Mouse (Mus musculus) gonadal fat pad, adult 2 months (tissue): ENCODE measurements around the gene Gna15. TPM values are rescaled to one million over a fixed set of nuclear protein-coding genes. Genes with fewer than 3 reads are reported as not detected.

Experiments
- polyA plus RNA-seq: library from polyadenylated mRNA; depleted of rRNA; stranded (reverse); fragments of >200 nt; gene quantifications from 2 replicates; pipeline ENCODE4 v1.2.3, GENCODE M21; 2012; rRNA removed

The Gna15 gene
- polyA plus RNA-seq, 1 experiment: 4.7 TPM

Other genes starting within 250 kb of the Gna15 start
- 21.4 and 29.9 TPM in 2 replicates for gene Tjp3, start 232.6 kb downstream of the Gna15 start, polyA plus RNA-seq
- gene Pip5k1c, start 231.3 kb downstream of the Gna15 start, polyA plus RNA-seq: 57.9 and 58.4 TPM in 2 replicates
- 24.8 and 25.0 TPM in 2 replicates for gene Cactin, start 203.1 kb downstream of the Gna15 start, polyA plus RNA-seq
- 8.3 and 9.3 TPM in 2 replicates for gene Tbxa2r, start 195.5 kb downstream of the Gna15 start, polyA plus RNA-seq
- 1.4 and 1.7 TPM in 2 replicates for gene Gipc3, start 181.0 kb downstream of the Gna15 start, polyA plus RNA-seq
- 60.3 and 76.7 TPM in 2 replicates for gene Hmg20b, start 173.7 kb downstream of the Gna15 start, polyA plus RNA-seq
- gene Mfsd12, start 166.7 kb downstream of the Gna15 start, polyA plus RNA-seq: 29.8 and 39.5 TPM in 2 replicates
- 1.7 and 2.0 TPM in 2 replicates for gene 4930404N11Rik, start 158.4 kb downstream of the Gna15 start, polyA plus RNA-seq
- gene Fzr1, start 145.7 kb downstream of the Gna15 start, polyA plus RNA-seq: 48.7 and 59.7 TPM in 2 replicates
- gene Dohh, start 139.8 kb downstream of the Gna15 start, polyA plus RNA-seq: 93.9 and 96.3 TPM in 2 replicates
- gene Gm48551, start 139.8 kb downstream of the Gna15 start, polyA plus RNA-seq: 3.3 and 4.2 TPM in 2 replicates
- 3.1 and 5.6 TPM in 2 replicates for gene Gm48552, start 135.2 kb downstream of the Gna15 start, polyA plus RNA-seq
- 28.6 and 32.6 TPM in 2 replicates for gene Smim24, start 131.2 kb downstream of the Gna15 start, polyA plus RNA-seq
- 33.6 and 61.6 TPM in 2 replicates for gene Nfic, start 68.6 kb downstream of the Gna15 start, polyA plus RNA-seq
- 0.27 and 0.67 TPM in 2 replicates for gene Celf5, start 41.5 kb downstream of the Gna15 start, polyA plus RNA-seq
- gene Ncln, start 27.8 kb downstream of the Gna15 start, polyA plus RNA-seq: 115 and 131 TPM in 2 replicates
- gene S1pr4, start 24.1 kb downstream of the Gna15 start, polyA plus RNA-seq: 2.8 and 3.5 TPM in 2 replicates
- gene Gna11, start 21.0 kb upstream of the Gna15 start, polyA plus RNA-seq: 202 and 223 TPM in 2 replicates
- 651 and 877 TPM in 2 replicates for gene Aes, start 35.3 kb upstream of the Gna15 start, polyA plus RNA-seq
- gene Tle2, start 50.3 kb upstream of the Gna15 start, polyA plus RNA-seq: 75.0 and 107 TPM in 2 replicates
- 14.2 and 31.0 TPM in 2 replicates for gene Tle6, start 76.8 kb upstream of the Gna15 start, polyA plus RNA-seq
- 1.2 and 1.7 TPM in 2 replicates for gene BC025920, start 82.0 kb upstream of the Gna15 start, polyA plus RNA-seq
- 27.7 and 28.5 TPM in 2 replicates for gene Sirt6, start 103.6 kb upstream of the Gna15 start, polyA plus RNA-seq
- 38.6 and 40.5 TPM in 2 replicates for gene Ankrd24, start 104.3 kb upstream of the Gna15 start, polyA plus RNA-seq
- gene Gm10778, start 124.8 kb upstream of the Gna15 start, polyA plus RNA-seq: 0.36 and 0.60 TPM in 2 replicates
- 0.76 and 1.2 TPM in 2 replicates for gene Zfp433, start 180.6 kb upstream of the Gna15 start, polyA plus RNA-seq
- 0.52 and 0.57 TPM in 2 replicates for gene Gm3055, start 246.9 kb upstream of the Gna15 start, polyA plus RNA-seq